Mouse (Mus musculus) yolk sac, embryonic 10.5 days (tissue): Measurements from ENCODE around the gene Gm21913.
"Not testable (repeated sequence)": the region's sequence is repeated elsewhere in the genome, so short reads cannot be mapped to it uniquely, and the experiment has no call there.

ENCODE experiments used
- DNase-seq: peaks from one replicate; pipeline ENCODE4 v3.0.0-alpha.2; 2017; ENCODE audit warnings: low spot score

Gene Gm21913

DNA sequence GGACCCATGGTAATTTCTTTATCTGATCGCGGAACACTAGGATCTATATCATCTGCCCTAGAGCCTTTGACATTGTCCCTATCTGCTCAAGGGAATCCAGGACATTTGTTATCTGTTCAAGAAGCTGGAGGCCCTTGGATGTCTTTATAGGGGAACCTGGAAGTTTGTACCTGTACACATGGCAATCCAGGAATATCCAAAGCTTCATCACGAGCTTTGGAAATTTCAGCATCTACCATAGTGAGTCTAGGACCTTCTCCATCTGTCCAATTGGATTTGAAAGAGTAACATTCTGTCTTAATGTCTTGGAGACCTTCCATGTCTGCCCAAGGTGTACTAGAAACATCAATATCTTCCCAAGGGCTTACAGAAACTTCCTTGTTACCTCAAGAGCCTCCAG is at the start of gene Gm21913:
TSS of gene Gm21913 (plus strand) at position 301 of the 400 bp plus-strand sequence.
- DNase-seq: not testable (repeated sequence)
